Mouse (Mus musculus) retina, postnatal 1 day (tissue): Measurements from ENCODE around the gene 4930449I24Rik.
"Not testable (repeated sequence)": the region's sequence is repeated elsewhere in the genome, so short reads cannot be mapped to it uniquely, and the experiment has no call there.

ENCODE experiments used
- DNase-seq: peaks from one replicate; pipeline ENCODE4 v3.0.0-alpha.2; 2012

4930449I24Rik gene

DNA sequence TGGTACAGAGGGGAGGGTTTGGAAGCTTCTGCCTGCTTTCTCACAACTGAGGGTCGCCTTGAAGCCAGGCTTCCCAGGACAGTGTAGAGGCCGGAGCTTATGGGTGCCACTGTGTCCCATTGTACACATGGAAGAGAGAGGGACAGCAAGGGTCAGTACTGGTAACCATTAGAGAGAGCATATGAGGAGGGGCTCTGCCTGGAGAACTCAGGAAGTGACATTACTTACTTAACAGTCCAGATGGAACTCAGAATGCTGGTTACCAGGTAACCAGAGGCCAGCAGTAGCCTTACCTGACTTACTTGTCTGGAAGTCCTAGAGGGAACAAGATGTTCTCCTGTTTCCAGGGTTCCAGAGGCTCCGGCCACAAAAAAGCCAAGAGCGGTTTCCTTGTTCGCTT is at the start of gene 4930449I24Rik:
Gene 4930449I24Rik (plus strand): TSS at position 301 of the 400 bp plus-strand sequence.
- not testable (repeated sequence) for DNase-seq

DNA sequence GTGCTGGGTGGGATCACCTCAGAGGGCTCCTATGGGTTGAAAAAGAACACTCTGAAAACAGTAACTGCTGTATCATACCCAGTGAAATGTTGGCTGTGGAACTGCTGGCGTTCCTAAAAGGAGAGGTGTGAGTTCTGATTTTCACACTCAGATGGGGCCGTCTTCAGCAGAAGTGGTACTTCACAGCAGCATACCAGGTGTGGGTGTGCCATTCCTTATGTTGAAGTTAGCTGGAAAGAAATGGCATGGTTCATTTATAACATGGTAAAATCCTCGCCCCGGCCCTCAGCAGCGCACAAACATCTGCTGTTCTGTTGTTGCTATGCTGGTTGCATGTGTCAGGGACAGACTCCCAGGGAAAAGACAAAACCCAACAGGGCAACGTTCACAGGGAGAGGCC is 48.6 kb upstream of the 4930449I24Rik start:
- no peak for DNase-seq

DNA sequence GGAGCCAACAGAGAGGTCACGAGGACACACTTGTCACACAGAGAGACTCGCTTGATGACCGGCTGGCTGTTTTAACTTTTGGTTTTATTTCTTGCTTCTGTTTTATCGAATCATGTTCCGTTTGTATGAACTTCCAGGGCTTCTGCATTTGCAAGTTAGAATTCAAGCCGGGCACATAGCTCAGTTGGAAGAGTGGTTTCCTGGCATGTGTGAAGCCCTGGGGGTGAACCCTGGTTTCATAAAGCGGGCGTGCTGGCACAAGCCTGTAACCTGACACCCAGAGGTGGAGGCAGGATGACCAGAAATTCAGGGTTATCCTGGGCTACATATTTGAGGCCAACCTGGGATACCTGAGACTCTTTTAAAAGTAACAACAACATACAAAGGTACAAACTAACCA is 40.6 kb upstream of the 4930449I24Rik start:
- no peak for DNase-seq

DNA sequence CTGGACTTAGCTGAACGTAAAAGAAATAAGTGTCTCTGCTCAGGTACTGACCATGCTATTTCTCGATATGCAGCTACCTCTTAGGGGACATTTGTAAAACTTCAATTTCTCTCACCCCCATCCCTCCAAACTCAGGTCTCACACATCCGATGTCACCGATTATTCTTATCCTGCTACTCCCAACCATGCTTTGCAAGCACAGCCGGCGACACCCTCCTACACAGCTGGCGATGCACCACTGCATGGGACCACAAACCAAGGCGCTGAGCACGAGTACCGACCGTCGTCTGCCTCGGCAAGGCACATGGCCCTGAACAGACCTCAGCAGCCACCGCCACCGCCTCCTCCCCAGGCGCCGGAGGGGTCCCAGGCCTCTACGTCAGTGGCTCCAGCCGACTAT is 35.5 kb upstream of the 4930449I24Rik start:
- DNase-seq = no peak

DNA sequence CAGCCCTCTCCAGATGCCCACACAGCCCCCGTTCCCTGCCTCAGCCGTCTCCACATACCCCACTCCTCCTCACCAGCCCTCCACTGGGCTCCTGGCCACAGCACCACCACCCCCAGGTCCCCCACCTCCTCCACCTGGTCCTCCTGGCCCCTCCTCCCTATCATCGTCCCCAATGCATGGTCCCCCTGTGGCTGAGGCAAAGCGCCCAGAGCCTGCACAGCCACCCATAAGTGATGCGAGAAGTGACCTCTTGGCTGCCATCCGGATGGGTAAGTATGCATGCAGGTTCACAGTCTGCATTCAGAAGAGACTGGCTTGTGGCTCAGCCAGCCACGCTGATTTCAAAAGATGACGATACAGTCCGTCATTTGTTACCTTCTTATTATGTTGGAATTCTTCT is 33.9 kb upstream of the 4930449I24Rik start:
- DNase-seq = no peak

DNA sequence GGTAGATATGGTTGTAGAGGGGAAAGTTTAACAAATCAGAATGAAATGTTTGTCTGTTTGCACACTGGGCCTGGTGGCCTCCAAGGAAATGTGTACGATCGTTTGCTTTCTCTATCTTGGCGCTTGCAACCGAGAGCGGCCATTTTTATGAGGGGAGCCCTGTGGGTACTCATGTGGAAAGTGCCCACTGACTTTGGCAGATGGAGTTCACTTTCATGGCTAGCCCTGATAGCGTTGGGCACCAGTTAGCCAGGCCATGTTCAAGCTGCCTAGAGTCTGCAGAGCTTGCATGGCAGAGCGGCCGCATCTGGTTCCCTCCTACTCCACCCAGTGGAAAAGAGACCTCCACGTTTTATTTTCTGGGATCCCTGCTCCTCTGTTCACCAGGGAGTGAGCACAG is 31.4 kb upstream of the 4930449I24Rik start:
- no peak for DNase-seq

DNA sequence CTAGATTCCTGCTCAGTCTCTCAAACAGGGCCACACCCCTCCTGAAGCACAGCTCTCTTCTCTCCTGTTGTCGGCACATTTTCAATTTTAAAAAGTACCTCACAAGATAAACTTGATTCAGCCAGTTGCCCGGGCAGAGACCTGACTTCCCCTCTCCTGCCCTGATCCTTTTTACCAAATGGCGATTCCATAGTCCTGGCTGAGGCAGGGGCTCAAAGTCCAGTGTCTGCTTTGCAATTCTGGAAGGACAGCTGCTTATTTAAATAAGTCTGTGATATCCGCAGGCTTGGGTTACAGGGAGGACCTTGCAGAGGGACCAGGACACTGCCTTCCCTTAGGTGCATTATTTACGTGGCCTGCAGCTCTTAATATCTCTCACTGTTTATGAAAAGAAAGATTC is 30.9 kb upstream of the 4930449I24Rik start:
- DNase-seq = no peak

DNA sequence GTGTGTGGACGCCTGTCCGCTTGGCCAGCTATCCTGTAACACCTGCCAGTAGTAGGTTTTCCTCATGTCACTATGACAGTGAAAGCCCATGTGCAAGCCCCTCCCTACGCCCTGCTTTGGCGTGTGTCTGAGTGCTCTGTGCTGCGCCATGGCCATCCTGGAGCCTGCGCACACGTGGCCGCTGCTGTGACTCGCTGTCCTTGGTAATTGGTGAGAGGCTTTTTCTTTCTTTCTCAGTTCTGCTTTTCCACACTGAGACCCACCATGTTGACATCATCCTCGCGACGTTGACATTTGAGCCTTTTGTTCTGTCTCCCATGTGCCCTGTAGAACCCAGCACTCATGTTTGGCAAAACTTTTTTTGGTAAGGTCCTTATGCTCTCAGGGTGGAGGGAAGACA is 30.4 kb upstream of the 4930449I24Rik start:
- DNase-seq = no peak

DNA sequence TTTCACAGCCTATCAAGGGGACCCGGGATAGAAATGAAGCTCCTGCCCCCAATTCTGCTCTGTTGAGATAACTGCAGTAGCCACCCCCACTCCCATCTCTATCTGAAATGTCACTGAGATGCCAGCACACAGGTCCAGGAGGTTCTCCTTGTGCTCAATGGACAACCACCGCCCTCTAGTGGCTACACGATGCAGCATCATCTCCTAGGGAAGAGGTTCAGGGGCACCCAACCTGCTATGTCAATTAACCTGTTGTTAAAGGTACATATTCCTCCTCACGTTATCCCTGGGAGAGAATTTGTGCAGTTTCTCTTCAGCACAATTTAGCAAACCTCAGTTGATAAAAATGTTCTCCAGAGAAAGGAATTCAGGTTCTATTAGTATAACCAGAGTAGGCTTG is 22.6 kb upstream of the 4930449I24Rik start:
- peak; percentile 28 for DNase-seq

DNA sequence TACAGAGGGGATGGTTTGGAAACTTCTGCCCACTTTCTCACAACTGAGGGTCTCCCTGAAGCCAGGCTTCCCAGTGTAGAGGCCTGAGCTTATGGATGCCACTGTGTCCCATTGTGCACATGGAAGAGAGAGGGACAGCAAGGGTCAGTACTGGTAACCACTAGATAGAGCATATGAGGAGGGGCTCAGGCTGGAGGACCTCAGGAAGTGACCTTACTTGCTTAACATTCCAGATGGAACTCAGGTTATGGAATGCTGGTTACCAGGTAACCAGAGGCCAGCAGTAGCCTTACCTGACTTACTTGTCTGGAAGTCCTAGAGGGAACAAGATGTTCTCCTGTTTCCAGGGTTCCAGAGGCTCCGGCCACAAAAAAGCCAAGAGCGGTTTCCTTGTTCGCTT is 20.5 kb upstream of the 4930449I24Rik start, which contains the start of gene Gm6408:
Gene Gm6408 (plus strand): TSS at position 301 of the 400 bp plus-strand sequence.
- not testable (repeated sequence) for DNase-seq

DNA sequence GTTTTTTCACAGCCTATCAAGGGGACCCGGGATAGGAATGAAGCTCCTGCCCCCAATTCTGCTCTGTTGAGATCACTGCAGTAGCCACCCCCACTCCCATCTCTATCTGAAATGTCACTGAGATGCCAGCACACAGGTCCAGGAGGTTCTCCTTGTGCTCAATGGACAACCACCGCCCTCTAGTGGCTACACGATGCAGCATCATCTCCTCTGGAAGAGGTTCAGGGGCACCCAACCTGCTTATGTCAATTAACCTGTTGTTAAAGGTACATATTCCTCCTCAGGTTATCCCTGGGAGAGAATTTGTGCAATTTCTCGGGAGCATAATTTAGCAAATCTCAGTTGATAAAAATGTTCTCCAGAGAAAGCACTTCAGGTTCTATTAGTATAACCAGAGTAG is 13.2 kb upstream of the 4930449I24Rik start:
- DNase-seq = not testable (repeated sequence)

DNA sequence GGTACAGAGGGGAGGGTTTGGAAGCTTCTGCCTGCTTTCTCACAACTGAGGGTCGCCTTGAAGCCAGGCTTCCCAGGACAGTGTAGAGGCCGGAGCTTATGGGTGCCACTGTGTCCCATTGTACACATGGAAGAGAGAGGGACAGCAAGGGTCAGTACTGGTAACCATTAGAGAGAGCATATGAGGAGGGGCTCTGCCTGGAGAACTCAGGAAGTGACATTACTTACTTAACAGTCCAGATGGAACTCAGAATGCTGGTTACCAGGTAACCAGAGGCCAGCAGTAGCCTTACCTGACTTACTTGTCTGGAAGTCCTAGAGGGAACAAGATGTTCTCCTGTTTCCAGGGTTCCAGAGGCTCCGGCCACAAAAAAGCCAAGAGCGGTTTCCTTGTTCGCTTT is 11.1 kb upstream of the 4930449I24Rik start, which contains the start of gene Gm6370:
Gene Gm6370 (plus strand): TSS at position 301 of the 400 bp plus-strand sequence.
- not testable (repeated sequence) for DNase-seq

DNA sequence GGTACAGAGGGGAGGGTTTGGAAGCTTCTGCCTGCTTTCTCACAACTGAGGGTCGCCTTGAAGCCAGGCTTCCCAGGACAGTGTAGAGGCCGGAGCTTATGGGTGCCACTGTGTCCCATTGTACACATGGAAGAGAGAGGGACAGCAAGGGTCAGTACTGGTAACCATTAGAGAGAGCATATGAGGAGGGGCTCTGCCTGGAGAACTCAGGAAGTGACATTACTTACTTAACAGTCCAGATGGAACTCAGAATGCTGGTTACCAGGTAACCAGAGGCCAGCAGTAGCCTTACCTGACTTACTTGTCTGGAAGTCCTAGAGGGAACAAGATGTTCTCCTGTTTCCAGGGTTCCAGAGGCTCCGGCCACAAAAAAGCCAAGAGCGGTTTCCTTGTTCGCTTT is 11.6 kb downstream of the 4930449I24Rik start, which contains the start of gene Gm3402:
Gene Gm3402 (plus strand): TSS at position 301 of the 400 bp plus-strand sequence.
- not testable (repeated sequence) for DNase-seq

DNA sequence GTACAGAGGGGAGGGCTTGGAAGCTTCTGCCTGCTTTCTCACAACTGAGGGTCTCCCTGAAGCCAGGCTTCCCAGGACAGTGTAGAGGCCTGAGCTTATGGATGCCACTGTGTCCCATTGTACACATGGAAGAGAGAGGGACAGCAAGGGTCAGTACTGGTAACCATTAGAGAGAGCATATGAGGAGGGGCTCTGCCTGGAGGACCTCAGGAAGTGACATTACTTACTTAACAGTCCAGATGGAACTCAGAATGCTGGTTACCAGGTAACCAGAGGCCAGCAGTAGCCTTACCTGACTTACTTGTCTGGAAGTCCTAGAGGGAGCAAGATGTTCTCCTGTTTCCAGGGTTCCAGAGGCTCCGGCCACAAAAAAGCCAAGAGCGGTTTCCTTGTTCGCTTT is 23.3 kb downstream of the 4930449I24Rik start, which contains the start of gene Gm3404:
Gene Gm3404 (plus strand): TSS at position 301 of the 400 bp plus-strand sequence.
- DNase-seq = not testable (repeated sequence)

DNA sequence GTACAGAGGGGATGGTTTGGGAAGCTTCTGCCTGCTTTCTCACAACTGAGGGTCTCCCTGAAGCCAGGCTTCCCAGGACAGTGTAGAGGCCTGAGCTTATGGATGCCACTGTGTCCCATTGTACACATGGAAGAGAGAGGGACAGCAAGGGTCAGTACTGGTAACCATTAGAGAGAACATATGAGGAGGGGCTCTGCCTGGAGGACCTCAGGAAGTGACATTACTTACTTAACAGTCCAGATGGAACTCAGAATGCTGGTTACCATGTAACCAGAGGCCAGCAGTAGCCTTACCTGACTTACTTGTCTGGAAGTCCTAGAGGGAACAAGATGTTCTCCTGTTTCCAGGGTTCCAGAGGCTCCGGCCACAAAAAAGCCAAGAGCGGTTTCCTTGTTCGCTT is 35.1 kb downstream of the 4930449I24Rik start, which contains the start of gene Gm3409:
Gene Gm3409 (plus strand): TSS at position 301 of the 400 bp plus-strand sequence.
- DNase-seq = not testable (repeated sequence)
